Mouse (Mus musculus) hindbrain, embryonic 11.5 days (tissue): ENCODE measurements at regions not wholly inside any gene's neighbourhood (a gene's known extent, or its start where the extent isn't known, plus 50 kb on each side); places are given as distances from the start of the nearest gene placed in this dataset.

Source experiments
- ATAC-seq: fragments of 200-750 bp; cut with Nextera tagmentation; 2 replicates; pipeline ENCODE4 v1.8.0; 2017; ENCODE audit warnings: mild to moderate bottlenecking, moderate TSS enrichment, moderate library complexity; ENCODE audit not compliant: low FRiP score
- DNase-seq: peaks from one replicate; pipeline ENCODE4 v3.0.0-alpha.2; 2015; ENCODE audit warnings: low spot score
- H3K27ac ChIP-seq: fragments of 300-500 bp; sonication (generic); 2 replicates; pipeline ENCODE4 v1.5.1; 2014; ENCODE audit warnings: mild to moderate bottlenecking, low read depth, low read length
- H3K27me3 ChIP-seq: fragments of 300-500 bp; sonication (generic); 2 replicates; pipeline ENCODE4 v1.6.1; 2014; ENCODE audit warnings: mild to moderate bottlenecking, low read length, moderate library complexity, mixed read lengths; ENCODE audit not compliant: control insufficient read depth, insufficient read depth
- H3K36me3 ChIP-seq: fragments of 300-500 bp; sonication (generic); 2 replicates; pipeline ENCODE4 v1.6.1; 2014; ENCODE audit warnings: mild to moderate bottlenecking, low read length, moderate library complexity, mixed read lengths; ENCODE audit not compliant: control insufficient read depth, insufficient read depth
- H3K4me1 ChIP-seq: fragments of 300-500 bp; sonication (generic); replicated peaks from 2 replicates; pipeline ENCODE4 v1.6.1; 2014; ENCODE audit warnings: low read length, mixed read lengths; ENCODE audit not compliant: control insufficient read depth, insufficient read depth
- H3K4me2 ChIP-seq: fragments of 300-500 bp; sonication (generic); replicated peaks from 2 replicates; pipeline ENCODE4 v1.6.1; 2014; ENCODE audit warnings: mild to moderate bottlenecking, low read depth, low read length
- H3K4me3 ChIP-seq: fragments of 300-500 bp; sonication (generic); 2 replicates; pipeline ENCODE4 v1.5.1; 2014; ENCODE audit warnings: low read depth, low read length
- H3K9ac ChIP-seq: fragments of 300-500 bp; sonication (generic); 2 replicates; pipeline ENCODE4 v1.6.1; 2014; ENCODE audit warnings: low read depth, low read length
- H3K9me3 ChIP-seq: fragments of 300-500 bp; sonication (generic); 2 replicates; pipeline ENCODE4 v1.6.1; 2016; ENCODE audit warnings: low read length; ENCODE audit not compliant: control insufficient read depth
- WGBS: fragments of 180-500 bp; shearing (Covaris S2); extraction: QIAGEN DNeasy Blood & Tissue Kit; methylation state at CpG from one replicate; pipeline ENCODE4 v1.1.7; 2014; 5-methylcytosine and 5-hydroxymethylcytosine counted together

GRCm38 (mm10) chr2:48123662-48124061, 690.2 kb upstream of the Acvr2a start:
- Histone ChIP-seq H3K4me2 (no peak overlapping the region), H3K4me1 (no peaks in the 10 kb centered on the region), H3K9me3 (no peaks in the 10 kb centered on the region), H3K27ac (no peak overlapping the region), H3K9ac (no peak overlapping the region), H3K36me3 (no peaks in the 10 kb centered on the region), H3K27me3 (no peaks in the 10 kb centered on the region), H3K4me3 (no peak overlapping the region)
- WGBS, result 46% methylated on average over 7 of the region's 7 CpGs
- DNase-seq, result no peak
- ATAC-seq, result no peak

- no peaks in the 10 kb centered on the region for H3K9me3 ChIP-seq
- no peak overlapping the region for H3K27ac ChIP-seq
- H3K4me1 ChIP-seq, result no peaks in the 10 kb centered on the region
- no peaks in the 10 kb centered on the region for H3K36me3 ChIP-seq
- DNase-seq, result no peak
- H3K9ac ChIP-seq, result no peak overlapping the region
- H3K4me3 ChIP-seq, result no peak overlapping the region
- no peaks in the 10 kb centered on the region for H3K27me3 ChIP-seq
- no peak overlapping the region for H3K4me2 ChIP-seq
- WGBS, result 83% methylated on average over 2 of the region's 2 CpGs
- no peak for ATAC-seq
Observed at GRCm38 (mm10) chr2:48138051-48138611, 675.8 kb upstream of the Acvr2a start.

GRCm38 (mm10) chr2:48141281-48141680, 672.6 kb upstream of the Acvr2a start:
- WGBS, result 93% methylated on average over 2 of the region's 2 CpGs
- Histone ChIP-seq H3K9me3 (no peaks in the 10 kb centered on the region), H3K9ac (no peak overlapping the region), H3K4me3 (no peak overlapping the region), H3K27me3 (no peaks in the 10 kb centered on the region), H3K27ac (no peak overlapping the region), H3K4me1 (no peaks in the 10 kb centered on the region), H3K4me2 (no peak overlapping the region), H3K36me3 (no peaks in the 10 kb centered on the region)
- DNase-seq (no peak), ATAC-seq (no peak)

GRCm38 (mm10) chr2:48154706-48155105, 659.2 kb upstream of the Acvr2a start:
- Histone ChIP-seq H3K9me3 (no peaks in the 10 kb centered on the region), H3K27ac (no peak overlapping the region), H3K4me1 (no peaks in the 10 kb centered on the region), H3K27me3 (no peaks in the 10 kb centered on the region), H3K36me3 (no peaks in the 10 kb centered on the region), H3K4me2 (no peak overlapping the region), H3K9ac (no peak overlapping the region), H3K4me3 (no peak overlapping the region)
- ATAC-seq (no peak), DNase-seq (no peak)
- WGBS, result 87% methylated on average over 3 of the region's 3 CpGs

- no peaks in the 10 kb centered on the region for H3K36me3 ChIP-seq
- H3K9me3 ChIP-seq, result no peaks in the 10 kb centered on the region
- no peak overlapping the region for H3K27ac ChIP-seq
- 49% methylated on average over 1 of the region's 1 CpGs for WGBS
- DNase-seq (no peak), ATAC-seq (no peak)
- no peaks in the 10 kb centered on the region for H3K27me3 ChIP-seq
- no peak overlapping the region for H3K4me2 ChIP-seq
- H3K9ac ChIP-seq, result no peak overlapping the region
- H3K4me3 ChIP-seq, result no peak overlapping the region
- H3K4me1 ChIP-seq, result no peaks in the 10 kb centered on the region
Observed at GRCm38 (mm10) chr2:48172626-48173025, 641.3 kb upstream of the Acvr2a start.

- no peak overlapping the region for H3K4me2 ChIP-seq
- 89% methylated on average over 1 of the region's 1 CpGs for WGBS
- ATAC-seq (no peak), DNase-seq (no peak)
- H3K27ac ChIP-seq, result no peak overlapping the region
- no peak overlapping the region for H3K4me3 ChIP-seq
- H3K27me3 ChIP-seq, result no peaks in the 10 kb centered on the region
- no peaks in the 10 kb centered on the region for H3K9me3 ChIP-seq
- no peaks in the 10 kb centered on the region for H3K36me3 ChIP-seq
- no peaks in the 10 kb centered on the region for H3K4me1 ChIP-seq
- no peak overlapping the region for H3K9ac ChIP-seq
Observed at GRCm38 (mm10) chr2:48186161-48186560, 627.7 kb upstream of the Acvr2a start.

GRCm38 (mm10) chr2:48186609-48187008, 627.3 kb upstream of the Acvr2a start:
- DNase-seq (no peak), ATAC-seq (no peak)
- Histone ChIP-seq H3K9ac (no peak overlapping the region), H3K4me1 (no peaks in the 10 kb centered on the region), H3K4me2 (no peak overlapping the region), H3K27me3 (no peaks in the 10 kb centered on the region), H3K36me3 (no peaks in the 10 kb centered on the region), H3K9me3 (no peaks in the 10 kb centered on the region), H3K27ac (no peak overlapping the region), H3K4me3 (no peak overlapping the region)
- 83% methylated on average over 2 of the region's 2 CpGs for WGBS

GRCm38 (mm10) chr2:48211804-48212203, 602.1 kb upstream of the Acvr2a start:
- no peaks in the 10 kb centered on the region for H3K36me3 ChIP-seq

GRCm38 (mm10) chr2:48220771-48221170, 593.1 kb upstream of the Acvr2a start:
- no peaks in the 10 kb centered on the region for H3K4me1 ChIP-seq
- no peak overlapping the region for H3K4me3 ChIP-seq
- ATAC-seq, result no peak
- no peaks in the 10 kb centered on the region for H3K36me3 ChIP-seq
- H3K27ac ChIP-seq, result no peak overlapping the region
- H3K27me3 ChIP-seq, result no peaks in the 10 kb centered on the region
- H3K4me2 ChIP-seq, result no peak overlapping the region
- 93% methylated on average over 3 of the region's 3 CpGs for WGBS
- no peaks in the 10 kb centered on the region for H3K9me3 ChIP-seq
- no peak overlapping the region for H3K9ac ChIP-seq
- no peak for DNase-seq

More at GRCm38 (mm10) chr2:48211804-48212203, 602.1 kb upstream of the Acvr2a start:
- Histone ChIP-seq H3K4me3 (no peak overlapping the region), H3K27ac (no peak overlapping the region), H3K4me1 (no peaks in the 10 kb centered on the region), H3K27me3 (no peaks in the 10 kb centered on the region), H3K4me2 (no peak overlapping the region), H3K9me3 (no peaks in the 10 kb centered on the region), H3K9ac (no peak overlapping the region)
- 84% methylated on average over 1 of the region's 1 CpGs for WGBS
- DNase-seq (no peak), ATAC-seq (no peak)
